Mouse (Mus musculus): ENCODE results near the gene Phc1. TPM values are rescaled to one million over a fixed set of nuclear protein-coding genes. Genes with fewer than 3 reads are reported as not detected.

Gene Phc1
- polyA plus RNA-seq, 1 experiment from 2014 or later, result 29.6 TPM

DNA sequence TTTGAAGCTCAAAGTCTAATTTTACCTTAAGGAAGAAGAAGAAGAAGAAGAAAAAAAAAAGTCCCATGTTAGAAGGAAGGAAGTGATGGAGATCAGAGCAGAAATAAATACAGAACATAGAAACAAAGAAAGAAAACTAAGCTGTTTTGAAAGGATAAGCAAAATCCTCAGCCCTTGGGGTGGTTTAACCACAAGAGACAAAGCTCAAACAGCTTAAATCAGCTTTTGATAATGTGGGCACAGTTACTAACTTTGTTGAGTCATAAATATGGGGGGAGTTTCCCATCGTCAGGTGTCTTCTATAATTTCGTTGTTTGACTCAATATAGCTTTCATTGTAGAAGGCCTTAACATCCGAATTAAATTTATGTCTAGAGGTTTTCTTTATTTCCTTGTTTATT, 48.6 kb downstream of the Phc1 start:
- H3K4me2 ChIP-seq (ENCODE audit: low read depth, low read length), result no peak overlapping the region
- no peaks in the 10 kb centered on the region for H3K27me3 ChIP-seq (ENCODE audit: control insufficient read depth, insufficient read depth, low read length)
- WGBS, result 85% methylated on average over 3 of the region's 3 CpGs
- no peak overlapping the region for H3K27ac ChIP-seq (replicated peaks; ENCODE audit: low read depth, low read length)
- no peak overlapping the region for H3K9ac ChIP-seq (replicated peaks; ENCODE audit: low read length)
- no peaks in the 10 kb centered on the region for H3K9me3 ChIP-seq (replicated peaks; ENCODE audit: control insufficient read depth, low read length)
- DNase-seq (ENCODE audit: low spot score) (no peak), ATAC-seq (replicated peaks; ENCODE audit: insufficient number of reproducible peaks, low FRiP score, low TSS enrichment, low read depth) (no peak)
- H3K4me1 ChIP-seq (ENCODE audit: control insufficient read depth, insufficient read depth, low read length), result no peaks in the 10 kb centered on the region
- H3K36me3 ChIP-seq (replicated peaks; ENCODE audit: control insufficient read depth, insufficient read depth, low read depth, low read length), result no peaks in the 10 kb centered on the region
- no peak overlapping the region for H3K4me3 ChIP-seq (ENCODE audit: low read depth, low read length)

DNA sequence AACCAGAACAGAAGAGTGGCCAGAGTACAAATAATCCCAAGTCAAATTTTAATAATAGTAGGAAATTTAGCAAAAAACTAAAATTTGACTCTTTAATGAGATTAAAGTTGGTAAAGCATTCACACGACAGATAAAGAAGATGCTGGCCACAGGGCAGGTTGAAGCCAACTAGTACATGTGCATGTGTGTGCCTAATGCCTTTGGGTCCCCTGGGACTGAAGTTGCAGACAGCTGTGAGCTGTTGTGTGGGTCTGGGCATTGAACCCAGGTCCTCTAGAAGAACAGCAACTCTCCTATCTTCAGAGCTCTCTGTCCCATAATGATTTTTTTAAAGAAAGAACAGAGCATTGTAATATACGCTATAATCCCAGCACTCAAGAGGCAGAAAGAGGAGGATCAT, 49.1 kb downstream of the Phc1 start:
- Histone ChIP-seq H3K4me1 (ENCODE audit: control insufficient read depth, insufficient read depth, low read length) (no peaks in the 10 kb centered on the region), H3K9me3 (replicated peaks; ENCODE audit: control insufficient read depth, low read length) (no peaks in the 10 kb centered on the region), H3K27me3 (ENCODE audit: control insufficient read depth, insufficient read depth, low read length) (no peaks in the 10 kb centered on the region), H3K9ac (replicated peaks; ENCODE audit: low read length) (no peak overlapping the region), H3K4me3 (ENCODE audit: low read depth, low read length) (no peak overlapping the region), H3K36me3 (replicated peaks; ENCODE audit: control insufficient read depth, insufficient read depth, low read depth, low read length) (no peaks in the 10 kb centered on the region), H3K4me2 (ENCODE audit: low read depth, low read length) (no peak overlapping the region), H3K27ac (replicated peaks; ENCODE audit: low read depth, low read length) (no peak overlapping the region)
- DNase-seq (ENCODE audit: low spot score) (no peak), ATAC-seq (replicated peaks; ENCODE audit: insufficient number of reproducible peaks, low FRiP score, low TSS enrichment, low read depth) (no peak)
- 79% methylated on average over 2 of the region's 2 CpGs for WGBS

DNA sequence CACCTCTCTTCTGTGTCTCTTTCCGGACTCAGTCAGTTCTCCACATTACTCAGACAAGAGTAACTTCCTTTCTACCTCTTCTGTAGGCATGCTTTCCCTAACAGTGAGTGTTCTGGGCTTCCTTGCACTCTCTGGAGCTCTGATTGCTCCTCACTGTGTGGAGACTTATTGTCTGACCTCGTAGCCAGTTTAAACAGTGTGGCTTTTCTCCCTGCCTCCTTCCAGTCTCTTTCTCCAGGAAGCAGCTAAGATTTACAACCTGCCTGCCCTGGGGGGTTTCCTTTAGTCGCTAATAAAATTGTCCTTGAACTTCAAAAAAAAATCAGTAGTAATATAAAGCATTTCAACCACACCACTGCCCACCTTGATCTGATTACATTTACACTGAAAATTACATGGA, 50.1 kb downstream of the Phc1 start:
- no peaks in the 10 kb centered on the region for H3K4me1 ChIP-seq (ENCODE audit: control insufficient read depth, insufficient read depth, low read length)
- H3K4me3 ChIP-seq (ENCODE audit: low read depth, low read length), result no peak overlapping the region
- 39% methylated on average over 3 of the region's 3 CpGs for WGBS
- H3K27me3 ChIP-seq (ENCODE audit: control insufficient read depth, insufficient read depth, low read length), result no peaks in the 10 kb centered on the region
- peak; percentile 18 for DNase-seq (ENCODE audit: low spot score)
- H3K36me3 ChIP-seq (replicated peaks; ENCODE audit: control insufficient read depth, insufficient read depth, low read depth, low read length), result no peaks in the 10 kb centered on the region
- ATAC-seq (replicated peaks; ENCODE audit: insufficient number of reproducible peaks, low FRiP score, low TSS enrichment, low read depth), result no peak
- H3K4me2 ChIP-seq (ENCODE audit: low read depth, low read length), result no peak overlapping the region
- no peak overlapping the region for H3K27ac ChIP-seq (replicated peaks; ENCODE audit: low read depth, low read length)
- H3K9ac ChIP-seq (replicated peaks; ENCODE audit: low read length), result no peak overlapping the region
- no peaks in the 10 kb centered on the region for H3K9me3 ChIP-seq (replicated peaks; ENCODE audit: control insufficient read depth, low read length)

DNA sequence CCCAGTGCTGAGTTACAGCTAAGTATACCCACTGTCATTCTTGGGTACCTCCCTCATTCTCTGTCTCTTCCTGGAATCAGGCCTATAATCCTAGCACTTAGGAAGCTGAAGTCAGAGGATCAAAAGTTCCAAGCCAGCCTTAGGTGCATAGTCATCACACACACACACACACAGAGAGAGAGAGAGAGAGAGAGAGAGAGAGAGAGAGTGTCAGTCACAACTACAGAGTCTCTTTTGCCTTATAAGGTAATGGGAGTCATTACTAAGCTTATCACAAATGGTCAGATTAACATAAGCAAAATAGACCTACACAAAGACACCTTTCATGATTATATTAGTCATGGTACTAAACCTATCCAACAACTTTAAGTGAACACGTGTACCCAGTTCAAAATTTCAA, 51.0 kb downstream of the Phc1 start:
- Histone ChIP-seq H3K27ac (replicated peaks; ENCODE audit: low read depth, low read length) (no peak overlapping the region), H3K36me3 (replicated peaks; ENCODE audit: control insufficient read depth, insufficient read depth, low read depth, low read length) (no peaks in the 10 kb centered on the region), H3K4me2 (ENCODE audit: low read depth, low read length) (no peak overlapping the region), H3K4me1 (ENCODE audit: control insufficient read depth, insufficient read depth, low read length) (no peaks in the 10 kb centered on the region), H3K27me3 (ENCODE audit: control insufficient read depth, insufficient read depth, low read length) (no peaks in the 10 kb centered on the region), H3K9me3 (replicated peaks; ENCODE audit: control insufficient read depth, low read length) (no peaks in the 10 kb centered on the region), H3K9ac (replicated peaks; ENCODE audit: low read length) (no peak overlapping the region), H3K4me3 (ENCODE audit: low read depth, low read length) (no peak overlapping the region)
- ATAC-seq (replicated peaks; ENCODE audit: insufficient number of reproducible peaks, low FRiP score, low TSS enrichment, low read depth), result no peak
- 70% methylated on average over 1 of the region's 1 CpGs for WGBS
- DNase-seq (ENCODE audit: low spot score), result no peak

DNA sequence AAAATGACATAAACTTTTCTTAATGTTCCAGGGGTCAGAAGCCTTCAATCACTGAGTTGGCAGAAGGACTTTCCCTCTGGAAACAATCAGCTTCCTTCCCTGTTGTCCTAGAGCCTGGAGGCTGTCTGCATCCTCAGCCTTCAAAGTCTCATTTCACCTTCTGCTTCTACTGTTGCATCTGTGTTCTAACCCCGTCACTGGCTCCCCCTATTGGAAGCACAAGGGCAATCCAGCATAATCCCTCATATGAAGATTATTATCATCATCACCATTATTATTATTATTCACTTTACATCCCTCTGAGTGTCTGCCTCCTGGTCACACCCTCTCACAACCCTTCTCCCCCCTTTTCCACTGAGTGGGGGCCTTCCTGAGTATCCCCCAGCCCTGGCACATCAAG, 52.1 kb downstream of the Phc1 start:
- ATAC-seq (replicated peaks; ENCODE audit: insufficient number of reproducible peaks, low FRiP score, low TSS enrichment, low read depth), result no peak
- no peak overlapping the region for H3K27ac ChIP-seq (replicated peaks; ENCODE audit: low read depth, low read length)
- DNase-seq (ENCODE audit: low spot score), result no peak
- no peaks in the 10 kb centered on the region for H3K4me1 ChIP-seq (ENCODE audit: control insufficient read depth, insufficient read depth, low read length)
- H3K36me3 ChIP-seq (replicated peaks; ENCODE audit: control insufficient read depth, insufficient read depth, low read depth, low read length), result no peaks in the 10 kb centered on the region
- 45% methylated on average over 1 of the region's 1 CpGs for WGBS
- H3K4me2 ChIP-seq (ENCODE audit: low read depth, low read length), result no peak overlapping the region
- H3K27me3 ChIP-seq (ENCODE audit: control insufficient read depth, insufficient read depth, low read length), result no peaks in the 10 kb centered on the region
- no peak overlapping the region for H3K9ac ChIP-seq (replicated peaks; ENCODE audit: low read length)
- no peaks in the 10 kb centered on the region for H3K9me3 ChIP-seq (replicated peaks; ENCODE audit: control insufficient read depth, low read length)
- H3K4me3 ChIP-seq (ENCODE audit: low read depth, low read length), result no peak overlapping the region

DNA sequence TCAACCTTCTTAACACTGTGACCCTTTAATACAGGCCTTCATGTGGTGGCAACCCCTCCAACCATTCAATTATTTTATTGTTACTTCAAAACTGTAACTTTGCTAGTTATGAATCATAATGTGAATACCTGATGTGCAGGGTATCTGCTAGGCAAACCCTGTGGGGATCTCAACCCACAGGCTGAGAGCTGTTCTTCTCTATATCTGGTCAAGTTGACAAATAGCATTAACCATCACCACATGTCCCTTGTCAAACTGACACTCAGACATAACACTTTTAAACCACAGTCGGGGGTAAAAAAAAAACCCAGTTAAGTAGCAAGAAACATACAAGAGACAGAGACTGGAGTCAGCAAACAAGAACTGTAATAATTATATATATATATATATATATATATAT, 55.5 kb downstream of the Phc1 start:
- no peaks in the 10 kb centered on the region for H3K9me3 ChIP-seq (replicated peaks; ENCODE audit: control insufficient read depth, low read length)
- no peaks in the 10 kb centered on the region for H3K27me3 ChIP-seq (ENCODE audit: control insufficient read depth, insufficient read depth, low read length)
- no peaks in the 10 kb centered on the region for H3K36me3 ChIP-seq (replicated peaks; ENCODE audit: control insufficient read depth, insufficient read depth, low read depth, low read length)
- no peak for ATAC-seq (replicated peaks; ENCODE audit: insufficient number of reproducible peaks, low FRiP score, low TSS enrichment, low read depth)
- 62% methylated on average over 1 of the region's 1 CpGs for WGBS
- no peak overlapping the region for H3K9ac ChIP-seq (replicated peaks; ENCODE audit: low read length)
- no peak overlapping the region for H3K4me2 ChIP-seq (ENCODE audit: low read depth, low read length)
- H3K4me1 ChIP-seq (ENCODE audit: control insufficient read depth, insufficient read depth, low read length), result no peaks in the 10 kb centered on the region
- H3K27ac ChIP-seq (replicated peaks; ENCODE audit: low read depth, low read length), result no peak overlapping the region
- no peak overlapping the region for H3K4me3 ChIP-seq (ENCODE audit: low read depth, low read length)
- DNase-seq (ENCODE audit: low spot score), result no peak

DNA sequence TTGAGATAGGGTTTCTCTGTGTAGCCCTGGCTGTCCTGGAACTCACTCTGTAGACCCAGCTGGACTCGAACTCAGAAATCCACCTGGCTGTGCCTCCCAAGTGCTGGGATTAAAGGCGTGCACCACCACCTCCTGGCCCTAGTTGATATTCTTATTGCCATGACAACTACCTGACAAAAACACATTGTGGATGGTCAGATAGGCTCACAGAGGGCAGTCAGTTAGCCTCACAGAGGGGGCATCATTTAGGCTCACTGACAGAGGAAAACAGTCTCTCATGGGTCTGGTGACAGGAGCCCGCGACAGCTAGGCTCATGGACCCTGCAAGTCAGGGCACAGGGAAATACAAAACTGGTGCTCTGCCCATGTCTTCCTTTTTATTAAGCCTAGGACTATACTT, 56.1 kb downstream of the Phc1 start:
- Histone ChIP-seq H3K36me3 (replicated peaks; ENCODE audit: control insufficient read depth, insufficient read depth, low read depth, low read length) (no peaks in the 10 kb centered on the region), H3K9me3 (replicated peaks; ENCODE audit: control insufficient read depth, low read length) (no peaks in the 10 kb centered on the region), H3K27me3 (ENCODE audit: control insufficient read depth, insufficient read depth, low read length) (no peaks in the 10 kb centered on the region), H3K4me2 (ENCODE audit: low read depth, low read length) (no peak overlapping the region), H3K27ac (replicated peaks; ENCODE audit: low read depth, low read length) (no peak overlapping the region), H3K4me1 (ENCODE audit: control insufficient read depth, insufficient read depth, low read length) (no peaks in the 10 kb centered on the region), H3K9ac (replicated peaks; ENCODE audit: low read length) (no peak overlapping the region), H3K4me3 (ENCODE audit: low read depth, low read length) (no peak overlapping the region)
- WGBS, result 80% methylated on average over 4 of the region's 4 CpGs
- no peak for DNase-seq (ENCODE audit: low spot score)
- no peak for ATAC-seq (replicated peaks; ENCODE audit: insufficient number of reproducible peaks, low FRiP score, low TSS enrichment, low read depth)

DNA sequence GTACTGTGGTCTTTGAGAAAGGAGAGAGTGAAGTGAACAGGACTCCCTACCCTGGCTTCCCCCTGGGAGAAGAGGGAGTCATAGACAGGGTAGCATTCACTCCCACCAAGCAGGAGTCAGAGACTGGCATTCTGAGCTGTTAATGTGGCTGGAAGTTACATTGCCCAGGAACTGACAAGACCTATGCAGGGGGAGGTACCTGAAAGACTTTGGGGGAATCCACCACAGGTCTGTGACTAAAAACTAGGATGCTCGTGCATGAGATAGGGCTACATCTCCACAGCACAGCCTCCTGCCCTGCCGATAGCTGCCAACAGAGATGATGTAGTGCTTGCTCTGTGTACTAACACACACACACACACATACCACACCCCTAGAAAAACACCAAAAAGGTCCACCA, 56.9 kb downstream of the Phc1 start:
- DNase-seq (ENCODE audit: low spot score) (no peak), ATAC-seq (replicated peaks; ENCODE audit: insufficient number of reproducible peaks, low FRiP score, low TSS enrichment, low read depth) (no peak)
- no peaks in the 10 kb centered on the region for H3K27me3 ChIP-seq (ENCODE audit: control insufficient read depth, insufficient read depth, low read length)
- no peak overlapping the region for H3K9ac ChIP-seq (replicated peaks; ENCODE audit: low read length)
- no peak overlapping the region for H3K4me3 ChIP-seq (ENCODE audit: low read depth, low read length)
- no peaks in the 10 kb centered on the region for H3K36me3 ChIP-seq (replicated peaks; ENCODE audit: control insufficient read depth, insufficient read depth, low read depth, low read length)
- no peak overlapping the region for H3K27ac ChIP-seq (replicated peaks; ENCODE audit: low read depth, low read length)
- WGBS, result 88% methylated on average over 2 of the region's 2 CpGs
- no peaks in the 10 kb centered on the region for H3K9me3 ChIP-seq (replicated peaks; ENCODE audit: control insufficient read depth, low read length)
- H3K4me2 ChIP-seq (ENCODE audit: low read depth, low read length), result no peak overlapping the region
- no peaks in the 10 kb centered on the region for H3K4me1 ChIP-seq (ENCODE audit: control insufficient read depth, insufficient read depth, low read length)

DNA sequence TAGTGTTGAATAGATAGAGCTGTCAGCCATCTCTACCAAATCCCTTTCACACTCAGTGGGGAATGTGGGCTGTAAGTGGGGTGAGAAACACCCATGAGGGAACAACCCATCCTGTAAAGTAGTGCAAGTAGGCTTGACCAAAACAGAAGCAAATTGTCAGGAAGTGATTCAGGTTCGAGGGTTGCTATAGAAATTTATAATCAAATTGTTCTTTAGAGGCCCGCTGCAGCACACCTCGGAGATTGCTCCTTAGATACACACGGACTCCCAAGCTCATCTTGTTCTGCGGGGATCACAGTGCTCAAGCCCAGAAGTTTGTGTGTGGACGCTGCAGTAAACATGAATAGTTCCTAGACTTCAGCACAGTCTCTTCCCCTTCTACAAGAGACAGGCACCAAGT, 57.6 kb downstream of the Phc1 start, which contains the start of gene Klrg1:
Gene Klrg1 (minus strand): TSS at position 101 of the 400 bp plus-strand sequence.
- DNase-seq (ENCODE audit: low spot score) (no peak), ATAC-seq (replicated peaks; ENCODE audit: insufficient number of reproducible peaks, low FRiP score, low TSS enrichment, low read depth) (no peak)
- H3K4me3 ChIP-seq (ENCODE audit: low read depth, low read length), result no peak within 1 kb of the TSS
- no peak within 1 kb of the TSS for H3K4me2 ChIP-seq (ENCODE audit: low read depth, low read length)
- 84% methylated on average over 6 of the region's 6 CpGs for WGBS
- H3K36me3 ChIP-seq (replicated peaks; ENCODE audit: control insufficient read depth, insufficient read depth, low read depth, low read length), result no peaks in the 10 kb centered on the region
- H3K4me1 ChIP-seq (ENCODE audit: control insufficient read depth, insufficient read depth, low read length), result no peaks in the 10 kb centered on the region
- no peak within 1 kb of the TSS for H3K27ac ChIP-seq (replicated peaks; ENCODE audit: low read depth, low read length)
- no peaks in the 10 kb centered on the region for H3K27me3 ChIP-seq (ENCODE audit: control insufficient read depth, insufficient read depth, low read length)
- no peak within 1 kb of the TSS for H3K9ac ChIP-seq (replicated peaks; ENCODE audit: low read length)
- H3K9me3 ChIP-seq (replicated peaks; ENCODE audit: control insufficient read depth, low read length), result no peaks in the 10 kb centered on the region
